Mouse (Mus musculus) CH12.LX (cell line): Measurements from ENCODE around the gene Rtp4.

ENCODE experiments used
- CHD2 ChIP-seq: IDR thresholded peaks from 2 replicates; pipeline ENCODE4 v1.6.1; 2011; ENCODE audit warnings: low read length, improper control_type of control experiment
- GABPA ChIP-seq: IDR thresholded peaks from 2 replicates; pipeline ENCODE4 v1.6.1; 2012; ENCODE audit warnings: low read depth, low read length, improper control_type of control experiment, inconsistent platforms; ENCODE audit not compliant: insufficient replicate concordance
- HCFC1 ChIP-seq: IDR thresholded peaks from 2 replicates; pipeline ENCODE4 v1.6.1; 2012; ENCODE audit warnings: low read depth, mild to moderate bottlenecking, inconsistent platforms, low read length, improper control_type of control experiment
- ZNF384 ChIP-seq: IDR thresholded peaks from 2 replicates; pipeline ENCODE4 v1.6.1; 2012; ENCODE audit warnings: low read depth, low read length, improper control_type of control experiment, inconsistent platforms

DNA sequence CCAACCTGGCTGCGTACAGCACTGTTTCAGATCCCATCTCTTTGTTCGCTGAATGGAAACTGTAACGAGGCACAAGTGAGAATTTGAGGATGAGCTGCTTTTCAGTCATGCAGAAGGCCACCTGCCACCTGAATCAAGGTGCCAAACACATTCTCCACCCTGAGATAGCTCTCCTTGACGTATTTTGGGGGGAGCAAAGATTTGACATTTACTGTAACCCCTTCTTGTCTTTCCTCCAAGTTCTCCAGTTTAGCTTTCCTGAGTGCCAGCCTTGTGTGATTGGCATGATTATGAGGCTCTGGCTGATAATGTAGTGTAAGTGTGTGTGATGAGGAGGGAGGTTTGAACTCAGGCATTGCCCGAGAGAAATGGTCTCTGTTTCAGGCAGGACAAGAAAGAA is 2.0 kb downstream of the Rtp4 start:
- TF ChIP-seq GABPA (no peak), HCFC1 (no peak), CHD2 (no peak), ZNF384 (no peak)
